Mouse (Mus musculus) heart, postnatal 0 days (tissue): ENCODE measurements at regions not wholly inside any gene's neighbourhood (a gene's known extent, or its start where the extent isn't known, plus 50 kb on each side); places are given as distances from the start of the nearest gene placed in this dataset.
"Not testable (repeated sequence)": the region's sequence is repeated elsewhere in the genome, so short reads cannot be mapped to it uniquely, and the experiment has no call there.

Experiments used
- ATAC-seq: fragments of 200-750 bp; cut with Nextera tagmentation; 2 replicates; pipeline ENCODE4 v1.8.0; 2017; ENCODE audit warnings: low read depth, moderate number of reproducible peaks, moderate library complexity; ENCODE audit not compliant: insufficient read depth
- DNase-seq: peaks from one replicate; pipeline ENCODE4 v3.0.0-alpha.2; 2016; ENCODE audit warnings: low spot score
- H3K27ac ChIP-seq: fragments of 300-500 bp; sonication (generic); 2 replicates; pipeline ENCODE4 v1.5.1; 2014; ENCODE audit warnings: low read depth, mild to moderate bottlenecking
- H3K27me3 ChIP-seq: fragments of 300-500 bp; sonication (generic); 2 replicates; pipeline ENCODE4 v1.6.1; 2014; ENCODE audit warnings: low read length, mixed read lengths; ENCODE audit not compliant: control insufficient read depth, insufficient read depth
- H3K36me3 ChIP-seq: fragments of 300-500 bp; sonication (generic); replicated peaks from 2 replicates; pipeline ENCODE4 v1.6.1; 2014; ENCODE audit warnings: low read length, mixed read lengths; ENCODE audit not compliant: control insufficient read depth, insufficient read depth
- H3K4me1 ChIP-seq: fragments of 300-500 bp; sonication (generic); 2 replicates; pipeline ENCODE4 v1.6.1; 2014; ENCODE audit warnings: antibody characterized with exemption; ENCODE audit not compliant: control insufficient read depth, insufficient read depth
- H3K4me2 ChIP-seq: fragments of 300-500 bp; sonication (generic); 2 replicates; pipeline ENCODE4 v1.6.1; 2014; ENCODE audit warnings: low read depth, mild to moderate bottlenecking, low read length, moderate library complexity
- H3K4me3 ChIP-seq: fragments of 300-500 bp; sonication (generic); 2 replicates; pipeline ENCODE4 v1.5.1; 2014; ENCODE audit warnings: low read depth, low read length
- H3K9ac ChIP-seq: fragments of 300-500 bp; sonication (generic); replicated peaks from 2 replicates; pipeline ENCODE4 v1.6.1; 2014; ENCODE audit warnings: low read depth, low read length, mixed read lengths
- H3K9me3 ChIP-seq: fragments of 300-500 bp; sonication (generic); replicated peaks from 2 replicates; pipeline ENCODE4 v1.6.1; 2016; ENCODE audit warnings: low read length; ENCODE audit not compliant: control insufficient read depth
- CTCF ChIP-seq: IDR thresholded peaks from 2 replicates; pipeline ENCODE4 v1.5.1; 2016; ENCODE audit warnings: antibody characterized with exemption, control low read depth, low read depth
- EP300 ChIP-seq: IDR thresholded peaks from 2 replicates; pipeline ENCODE4 v1.6.1; 2016; ENCODE audit warnings: antibody characterized with exemption, low read depth
- WGBS: fragments of 180-500 bp; shearing (Covaris S2); extraction: QIAGEN DNeasy Blood & Tissue Kit; methylation state at CpG from one replicate; pipeline ENCODE4 v1.1.7; 2014; 5-methylcytosine and 5-hydroxymethylcytosine counted together

DNA sequence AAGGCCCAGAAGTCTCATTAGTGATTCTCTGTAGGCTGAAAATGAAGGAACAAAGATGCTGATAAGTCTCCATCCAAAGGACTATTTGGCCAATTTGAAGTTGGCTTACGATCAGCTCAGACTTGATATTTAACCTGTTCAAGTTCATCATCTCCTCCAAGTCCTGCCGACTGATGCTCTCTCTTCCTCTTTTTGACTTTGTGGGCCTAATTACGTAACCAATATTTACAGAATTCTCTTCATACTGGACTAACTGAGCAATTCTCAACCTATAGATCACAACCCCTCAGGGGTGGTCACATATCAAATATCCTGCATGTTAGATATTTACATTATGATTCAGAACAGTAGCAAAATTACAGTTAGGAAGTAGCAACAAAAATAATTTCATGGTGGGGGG lies 101.2 kb upstream of the Frmd4a start:
- no peaks in the 10 kb centered on the region for H3K9me3 ChIP-seq
- WGBS, result 84% methylated on average over 3 of the region's 3 CpGs
- DNase-seq (no peak), ATAC-seq (no peak)
- H3K4me3 ChIP-seq, result no peak overlapping the region
- H3K27ac ChIP-seq, result no peak overlapping the region
- H3K9ac ChIP-seq, result no peak overlapping the region
- H3K36me3 ChIP-seq, result no peaks in the 10 kb centered on the region
- H3K4me1 ChIP-seq, result no peaks in the 10 kb centered on the region
- TF ChIP-seq CTCF (no peak), EP300 (no peak)
- H3K27me3 ChIP-seq, result no peaks in the 10 kb centered on the region
- H3K4me2 ChIP-seq, result no peak overlapping the region

DNA sequence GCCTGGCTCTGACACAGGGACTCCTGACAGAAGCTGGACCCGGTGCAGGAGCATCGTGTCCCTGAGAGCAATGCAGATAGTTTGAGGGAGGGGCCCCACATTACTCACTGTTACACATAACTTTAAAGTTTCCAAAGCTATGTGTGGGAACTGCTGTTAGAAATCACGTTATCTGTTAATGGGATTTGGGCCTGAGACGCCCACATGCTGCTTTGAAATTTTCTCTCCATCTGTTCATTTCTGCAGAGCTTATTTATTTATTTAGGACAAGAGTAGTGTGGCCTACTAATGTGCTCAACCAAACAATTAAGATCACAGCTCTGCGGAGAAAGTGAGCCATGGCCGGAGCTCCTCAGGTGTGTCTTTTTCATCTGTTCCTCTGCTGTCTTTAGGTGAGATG lies 99.4 kb upstream of the Frmd4a start:
- 62% methylated on average over 6 of the region's 6 CpGs for WGBS
- Histone ChIP-seq H3K4me1 (no peaks in the 10 kb centered on the region), H3K4me2 (no peak overlapping the region), H3K27ac (no peak overlapping the region), H3K36me3 (no peaks in the 10 kb centered on the region), H3K9me3 (no peaks in the 10 kb centered on the region), H3K9ac (no peak overlapping the region), H3K4me3 (no peak overlapping the region), H3K27me3 (no peaks in the 10 kb centered on the region)
- DNase-seq (no peak), ATAC-seq (no peak)
- TF ChIP-seq EP300 (no peak), CTCF (no peak)

DNA sequence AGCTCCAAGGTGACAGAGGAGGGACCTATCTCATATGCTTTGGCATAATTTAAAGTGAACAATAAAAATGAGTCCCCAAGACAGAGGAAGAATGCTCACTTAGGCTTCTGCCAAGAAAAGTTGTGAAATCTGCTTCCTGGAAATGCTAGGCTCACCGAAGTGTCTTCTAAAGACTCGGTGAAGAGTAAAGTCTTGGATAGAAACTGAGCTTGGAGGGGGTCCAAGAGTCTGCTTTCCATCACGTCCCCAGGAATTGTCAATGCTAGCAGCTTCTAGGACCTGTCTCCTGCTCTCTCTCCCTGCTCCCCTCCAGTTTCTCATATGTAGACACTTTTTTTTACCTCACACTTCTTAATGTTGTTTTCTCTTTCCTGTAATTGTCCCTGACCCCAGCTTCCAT lies 97.6 kb upstream of the Frmd4a start:
- Histone ChIP-seq H3K9ac (no peak overlapping the region), H3K27me3 (no peaks in the 10 kb centered on the region), H3K4me1 (no peaks in the 10 kb centered on the region), H3K4me3 (no peak overlapping the region), H3K36me3 (no peaks in the 10 kb centered on the region), H3K27ac (no peak overlapping the region), H3K4me2 (no peak overlapping the region), H3K9me3 (no peaks in the 10 kb centered on the region)
- WGBS, result 61% methylated on average over 3 of the region's 3 CpGs
- DNase-seq (no peak), ATAC-seq (no peak)
- TF ChIP-seq CTCF, result no peak
- TF ChIP-seq EP300, result no peak

DNA sequence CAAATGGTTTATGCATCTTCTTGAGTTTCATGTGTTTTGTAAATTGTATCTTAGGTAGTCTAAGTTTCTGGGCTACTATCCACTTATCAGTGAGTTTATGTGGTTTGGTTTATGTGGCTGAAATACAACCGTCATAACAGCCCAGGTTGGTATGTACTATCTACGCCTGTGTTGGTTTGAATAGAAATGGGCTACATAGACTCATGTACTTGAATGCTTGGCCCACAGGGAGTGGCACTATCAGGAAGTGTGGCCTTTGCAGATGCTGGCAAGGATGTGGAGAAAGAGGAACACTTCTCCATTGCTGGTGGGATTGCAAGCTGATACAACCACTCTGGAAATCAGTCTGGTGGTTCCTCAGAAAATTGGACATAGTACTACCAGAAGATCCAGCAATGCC lies 96.4 kb upstream of the Frmd4a start:
- H3K4me3 ChIP-seq, H3K27me3 ChIP-seq, H3K9ac ChIP-seq, H3K9me3 ChIP-seq, H3K4me1 ChIP-seq, DNase-seq, H3K4me2 ChIP-seq, ATAC-seq, H3K36me3 ChIP-seq, H3K27ac ChIP-seq: not testable (repeated sequence)
- WGBS, result 77% methylated on average over 2 of the region's 2 CpGs

DNA sequence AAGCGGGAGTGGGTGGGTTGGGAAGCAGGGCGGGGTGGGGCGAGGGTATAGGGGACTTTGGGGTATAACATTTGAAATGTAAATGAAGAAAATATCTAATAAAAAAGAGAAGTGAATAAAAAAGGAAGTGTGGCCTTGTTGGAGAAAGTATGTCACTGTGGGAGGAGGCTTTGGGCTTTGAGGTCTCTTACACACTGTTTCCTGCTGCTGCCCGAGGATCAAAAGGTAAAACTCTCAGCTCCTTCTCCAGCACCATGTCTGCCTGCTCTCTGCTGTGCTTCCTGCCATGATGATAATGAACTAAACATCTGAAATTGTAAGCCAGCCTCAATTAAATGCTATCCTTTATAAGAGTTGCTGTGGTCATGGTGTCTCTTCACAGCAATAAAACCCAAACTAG lies 94.8 kb upstream of the Frmd4a start:
- no peaks in the 10 kb centered on the region for H3K4me1 ChIP-seq
- 87% methylated on average over 4 of the region's 4 CpGs for WGBS
- no peaks in the 10 kb centered on the region for H3K9me3 ChIP-seq
- no peak overlapping the region for H3K4me3 ChIP-seq
- H3K27me3 ChIP-seq, result no peaks in the 10 kb centered on the region
- TF ChIP-seq EP300 (no peak), CTCF (no peak)
- DNase-seq (no peak), ATAC-seq (no peak)
- no peak overlapping the region for H3K4me2 ChIP-seq
- no peak overlapping the region for H3K27ac ChIP-seq
- no peak overlapping the region for H3K9ac ChIP-seq
- no peaks in the 10 kb centered on the region for H3K36me3 ChIP-seq

DNA sequence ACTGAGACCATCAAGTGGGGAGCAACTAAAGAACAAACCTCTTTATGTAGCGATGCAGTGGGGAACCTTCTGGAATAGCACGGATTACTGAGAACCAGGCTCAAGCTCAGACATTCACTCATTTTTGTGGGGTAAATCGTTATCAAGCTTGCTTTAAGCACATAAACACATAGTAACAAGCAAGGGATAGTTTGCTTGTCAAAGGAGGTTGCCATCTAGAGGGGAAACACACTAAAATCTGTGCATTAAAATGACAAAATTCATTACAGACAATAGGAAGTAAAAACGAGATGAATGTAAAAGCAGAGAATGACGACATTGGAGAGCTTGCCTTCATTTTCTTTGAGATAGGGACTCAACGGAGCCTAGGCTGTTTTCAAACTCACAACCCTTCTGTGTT lies 92.8 kb upstream of the Frmd4a start:
- H3K4me3 ChIP-seq, result no peak overlapping the region
- H3K27ac ChIP-seq, result no peak overlapping the region
- H3K9ac ChIP-seq, result no peak overlapping the region
- no peaks in the 10 kb centered on the region for H3K36me3 ChIP-seq
- no peaks in the 10 kb centered on the region for H3K27me3 ChIP-seq
- H3K4me2 ChIP-seq, result no peak overlapping the region
- ATAC-seq (no peak), DNase-seq (no peak)
- no peak for TF ChIP-seq EP300
- TF ChIP-seq CTCF, result no peak
- H3K4me1 ChIP-seq, result no peaks in the 10 kb centered on the region
- no peaks in the 10 kb centered on the region for H3K9me3 ChIP-seq
- WGBS, result 69% methylated on average over 6 of the region's 6 CpGs
